Mouse (Mus musculus) heart, embryonic 14.5 days (tissue): ENCODE measurements around the gene U2af1. TPM values are rescaled to one million over a fixed set of nuclear protein-coding genes. Genes with fewer than 3 reads are reported as not detected.
A peak's percentile ranks its signal among the peaks of the same experiment; 100 is the strongest.

ENCODE experiments used
- ATAC-seq: fragments of 200-750 bp; cut with Nextera tagmentation; 2 replicates; pipeline ENCODE4 v1.8.0; 2017; ENCODE audit warnings: low read depth, moderate TSS enrichment; ENCODE audit not compliant: insufficient number of reproducible peaks, insufficient read depth, low FRiP score
- H3K27ac ChIP-seq, 2 experiments: fragments of 200-500 bp in 1 of 2; fragments of 300-500 bp in 1 of 2; sonication (generic) in 1 of 2; replicated peaks in 1 of 2; 2 replicates each; pipeline ENCODE4 v1.5.1; 2012 to 2014; ENCODE audit warnings: low read depth in 2 of 2, low read length in 2 of 2, control low read depth in 1 of 2, mild to moderate bottlenecking in 1 of 2, mixed read lengths in 1 of 2; ENCODE audit not compliant: control insufficient read depth in 1 of 2, insufficient read depth in 1 of 2
- H3K27me3 ChIP-seq: fragments of 300-500 bp; sonication (generic); 2 replicates; pipeline ENCODE4 v1.6.1; 2014; ENCODE audit warnings: mild to moderate bottlenecking, low read length, control low read depth; ENCODE audit not compliant: control insufficient read depth, insufficient read depth
- H3K36me3 ChIP-seq: fragments of 300-500 bp; sonication (generic); 2 replicates; pipeline ENCODE4 v1.6.1; 2014; ENCODE audit warnings: mild to moderate bottlenecking, control low read depth, low read length, mixed read lengths; ENCODE audit not compliant: control insufficient read depth, insufficient read depth
- H3K4me1 ChIP-seq, 2 experiments: fragments of 200-500 bp in 1 of 2; fragments of 300-500 bp in 1 of 2; sonication (generic) in 1 of 2; 2 replicates each; pipeline ENCODE4 v1.6.1; 2012 to 2014; ENCODE audit warnings: low read length in 2 of 2, control low read depth in 1 of 2, mixed read lengths in 1 of 2; ENCODE audit not compliant: control insufficient read depth in 2 of 2, insufficient read depth in 2 of 2
- H3K4me2 ChIP-seq: fragments of 300-500 bp; sonication (generic); 2 replicates; pipeline ENCODE4 v1.6.1; 2014; ENCODE audit warnings: mild to moderate bottlenecking, low read length
- H3K4me3 ChIP-seq, 2 experiments: fragments of 200-500 bp in 1 of 2; fragments of 300-500 bp in 1 of 2; sonication (generic) in 1 of 2; 2 replicates each; pipeline ENCODE4 v1.5.1; 2012 to 2014; ENCODE audit warnings: low read length in 2 of 2, mild to moderate bottlenecking in 2 of 2, control low read depth in 1 of 2, low read depth in 1 of 2, moderate library complexity in 1 of 2; ENCODE audit not compliant: control insufficient read depth in 1 of 2, insufficient read depth in 1 of 2
- H3K9ac ChIP-seq: fragments of 300-500 bp; sonication (generic); 2 replicates; pipeline ENCODE4 v1.6.1; 2014; ENCODE audit warnings: mild to moderate bottlenecking, low read length
- H3K9me3 ChIP-seq: fragments of 300-500 bp; sonication (generic); 2 replicates; pipeline ENCODE4 v1.6.1; 2016; ENCODE audit warnings: low read length, control low read depth; ENCODE audit not compliant: control insufficient read depth
- WGBS: fragments of 180-500 bp; shearing (Covaris S2); extraction: QIAGEN DNeasy Blood & Tissue Kit; methylation state at CpG from one replicate; pipeline ENCODE4 v1.1.7; 2014; 5-methylcytosine and 5-hydroxymethylcytosine counted together
- polyA plus RNA-seq: library from polyadenylated mRNA; unstranded; fragments of >200 nt; fragmentation: Nextera tagmentation; extraction: Ambion mirVana; gene quantifications from 2 replicates; pipeline ENCODE4 v1.2.1, GENCODE M21; 2014

The U2af1 gene
- polyA plus RNA-seq, 1 experiment from 2014 or later = 112 TPM

DNA sequence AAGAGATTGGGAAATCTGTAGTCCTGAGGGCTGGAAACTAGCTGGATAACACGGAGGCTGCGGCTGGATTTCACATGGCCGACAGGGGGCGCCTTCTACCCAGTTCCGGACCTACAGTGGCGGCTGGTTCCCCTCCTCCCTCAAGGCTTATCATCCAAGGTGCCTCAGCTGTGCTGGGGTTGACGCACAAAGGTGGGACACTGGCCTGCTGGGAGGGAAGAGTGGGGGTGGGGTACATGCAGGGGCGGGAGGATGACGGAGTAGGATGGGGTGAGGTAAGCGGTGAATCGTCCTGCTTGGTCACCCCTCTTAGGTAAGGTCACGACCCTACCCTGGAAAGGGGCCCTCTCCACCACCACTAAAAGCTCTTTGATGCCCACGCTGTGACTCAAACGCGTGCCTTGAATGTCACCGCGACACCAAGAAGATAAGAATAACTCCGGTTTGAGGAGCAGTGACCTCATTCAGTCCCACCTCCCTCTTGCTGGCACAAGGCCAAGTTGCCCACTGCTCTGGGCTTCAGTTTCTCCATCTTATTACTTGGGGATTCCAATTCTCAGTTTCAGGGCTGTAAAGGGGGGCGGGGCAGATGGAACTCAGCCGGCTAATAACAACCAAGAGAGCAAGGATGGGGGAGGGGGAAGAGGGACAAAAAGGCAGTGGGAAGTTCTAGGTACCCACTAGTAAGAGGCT, 34.8 kb upstream of the U2af1 start:
- no peaks in the 10 kb centered on the region for H3K36me3 ChIP-seq
- peak overlapping the region; percentile 22; the same call in 1 of the 2 replicates for H3K9ac ChIP-seq
- 0 out of 2 replicates have a peak, but pooled peaks have one; percentile 19 for ATAC-seq
- H3K4me3 ChIP-seq = no peak overlapping the region
- H3K27ac ChIP-seq = peak overlapping the region in 1 of 2 experiments; percentile 35; a peak in 1 of 4 replicates
- no peaks in the 10 kb centered on the region for H3K27me3 ChIP-seq
- H3K4me1 ChIP-seq = peaks cover 14 to 16% of the 10 kb centered on the region in 2 experiments
- H3K4me2 ChIP-seq = peak overlapping the region; percentile 52
- no peaks in the 10 kb centered on the region for H3K9me3 ChIP-seq
- WGBS = 1% methylated on average over 20 of the region's 20 CpGs

- no peak for ATAC-seq
- WGBS = 39% methylated on average over 5 of the region's 5 CpGs
- Histone ChIP-seq H3K9me3 (no peaks in the 10 kb centered on the region), H3K4me3 (no peak overlapping the region), H3K4me1 (peaks cover 14 to 16% of the 10 kb centered on the region in 2 experiments), H3K27ac (peak overlapping the region in 1 of 2 experiments; percentile 35; a peak in 1 of 4 replicates), H3K4me2 (peak overlapping the region; percentile 52), H3K9ac (peak overlapping the region; percentile 22; the same call in 1 of the 2 replicates), H3K36me3 (no peaks in the 10 kb centered on the region), H3K27me3 (no peaks in the 10 kb centered on the region)
Measured at GRCm38 (mm10) chr17:31692918-31693317, 34.2 kb upstream of the U2af1 start.

DNA sequence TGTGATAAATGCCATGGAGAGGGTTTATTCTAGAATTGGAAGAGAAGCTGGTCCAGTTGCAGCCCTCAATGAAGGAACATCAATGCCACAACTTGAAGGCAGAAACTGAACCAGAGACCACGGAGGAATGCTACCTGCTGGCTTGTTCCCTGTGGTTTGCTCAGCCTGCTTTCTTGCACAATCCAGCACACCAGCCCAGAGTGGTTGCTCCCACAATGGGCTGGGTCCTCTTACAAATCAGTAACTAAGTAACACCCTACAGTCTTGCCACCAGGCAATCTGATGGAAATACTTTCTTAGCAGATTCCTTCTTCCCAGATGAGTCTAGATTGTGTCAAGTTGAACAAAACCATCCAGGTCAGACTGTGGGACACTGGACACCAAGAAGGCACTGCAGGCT, 30.9 kb upstream of the U2af1 start:
- Histone ChIP-seq H3K27ac (no peak overlapping the region), H3K4me3 (no peak overlapping the region), H3K9me3 (no peaks in the 10 kb centered on the region), H3K36me3 (no peaks in the 10 kb centered on the region), H3K4me1 (peaks cover 24 to 27% of the 10 kb centered on the region in 2 experiments), H3K9ac (no peak overlapping the region), H3K27me3 (no peaks in the 10 kb centered on the region), H3K4me2 (no peak overlapping the region)
- ATAC-seq = no peak
- WGBS = 68% methylated on average over 1 of the region's 1 CpGs

DNA sequence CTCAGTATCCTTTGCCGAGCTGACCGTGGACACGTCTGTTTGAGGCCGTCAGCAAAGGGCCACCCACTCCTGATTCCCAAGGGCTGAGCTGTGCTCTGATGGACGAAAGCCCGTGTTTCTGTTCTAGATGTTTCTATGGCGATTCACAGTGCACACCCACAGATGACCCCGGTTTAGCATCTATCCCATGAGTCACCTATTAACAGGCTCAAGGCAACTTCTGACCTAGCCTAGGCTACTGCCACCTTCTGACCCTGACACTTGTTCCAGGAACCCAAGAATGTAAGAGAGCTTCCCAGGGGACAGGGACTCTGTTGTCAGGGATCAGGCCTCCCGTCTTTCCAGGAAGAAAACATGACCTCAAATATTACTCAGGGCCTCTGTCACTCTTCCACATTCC, 29.4 kb upstream of the U2af1 start:
- no peak for ATAC-seq
- no peak overlapping the region for H3K27ac ChIP-seq
- H3K27me3 ChIP-seq = 0 out of 2 replicates have a peak, but pooled peaks cover 3% of the 10 kb centered on the region
- H3K36me3 ChIP-seq = no peaks in the 10 kb centered on the region
- no peak overlapping the region for H3K4me2 ChIP-seq
- no peaks in the 10 kb centered on the region for H3K9me3 ChIP-seq
- H3K4me1 ChIP-seq = peaks cover 16 to 19% of the 10 kb centered on the region in 2 experiments
- WGBS = 76% methylated on average over 9 of the region's 9 CpGs
- H3K9ac ChIP-seq = no peak overlapping the region
- H3K4me3 ChIP-seq = no peak overlapping the region

- no peaks in the 10 kb centered on the region for H3K9me3 ChIP-seq
- peaks cover 10 to 11% of the 10 kb centered on the region in 2 experiments for H3K4me1 ChIP-seq
- H3K4me2 ChIP-seq = peak overlapping the region; percentile 34; the same call in 1 of the 2 replicates
- H3K27ac ChIP-seq = peak overlapping the region; percentile 87 to 92
- H3K36me3 ChIP-seq = no peaks in the 10 kb centered on the region
- no peak overlapping the region for H3K4me3 ChIP-seq
- ATAC-seq = no peak
- 0 out of 2 replicates have a peak, but pooled peaks cover 3% of the 10 kb centered on the region for H3K27me3 ChIP-seq
- 24% methylated on average over 3 of the region's 3 CpGs for WGBS
- peak overlapping the region; percentile 63 for H3K9ac ChIP-seq
Measured at GRCm38 (mm10) chr17:31686225-31686564, 27.5 kb upstream of the U2af1 start.

GRCm38 (mm10) chr17:31685514-31686224, 27.0 kb upstream of the U2af1 start:
- no peaks in the 10 kb centered on the region for H3K36me3 ChIP-seq
- H3K27ac ChIP-seq = peak overlapping the region; percentile 87 to 92
- H3K4me3 ChIP-seq = no peak overlapping the region
- H3K4me2 ChIP-seq = peak overlapping the region; percentile 34
- no peak; the same call in 1 of the 2 replicates for ATAC-seq
- 11% methylated on average over 17 of the region's 17 CpGs for WGBS
- peak overlapping the region; percentile 63 for H3K9ac ChIP-seq
- 0 out of 2 replicates have a peak, but pooled peaks cover 3% of the 10 kb centered on the region for H3K27me3 ChIP-seq
- no peaks in the 10 kb centered on the region for H3K9me3 ChIP-seq
- H3K4me1 ChIP-seq = peaks cover 10 to 11% of the 10 kb centered on the region in 2 experiments

- Histone ChIP-seq H3K36me3 (no peaks in the 10 kb centered on the region), H3K4me3 (no peak overlapping the region), H3K27me3 (peaks cover 6% of the 10 kb centered on the region; the same call in 1 of the 2 replicates), H3K9me3 (no peaks in the 10 kb centered on the region), H3K4me2 (no peak overlapping the region), H3K27ac (no peak overlapping the region), H3K9ac (no peak overlapping the region), H3K4me1 (no peaks in the 10 kb centered on the region)
- no peak for ATAC-seq
- 56% methylated on average over 2 of the region's 2 CpGs for WGBS
Measured at GRCm38 (mm10) chr17:31680450-31680849, 21.8 kb upstream of the U2af1 start.
